Mouse (Mus musculus): ENCODE data around the gene Aldh3b2. TPM values are rescaled to one million over a fixed set of nuclear protein-coding genes. Genes with fewer than 3 reads are reported as not detected.

The Aldh3b2 gene
- polyA plus RNA-seq (2014; fragmentation: Nextera tagmentation; extraction: Ambion mirVana), result 0.15 and 0.40 TPM in 2 replicates

DNA sequence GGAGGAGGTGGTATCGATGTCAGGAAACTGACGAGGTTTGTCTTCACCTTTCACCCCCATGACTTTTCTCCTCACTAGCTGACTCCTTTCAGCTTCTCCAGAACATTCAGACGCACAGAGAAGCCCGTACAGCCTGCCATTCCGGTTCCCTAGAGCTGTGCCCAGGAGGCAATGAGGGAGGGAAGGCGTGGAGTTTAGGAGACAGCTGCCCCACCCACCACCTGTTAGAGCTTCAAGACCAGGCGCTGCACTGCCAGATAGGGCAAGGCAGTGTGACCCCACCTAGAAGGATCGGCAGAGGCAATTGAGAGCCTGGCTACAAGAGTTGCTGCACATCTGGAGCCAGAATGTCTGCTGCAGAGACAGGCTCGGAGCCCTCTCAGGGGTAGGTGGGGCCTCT lies at the start of gene Aldh3b2:
Gene Aldh3b2, plus strand, starts transcription at position 100 of the 400 bp plus-strand sequence.
- Histone ChIP-seq H3K9ac (replicated peaks; ENCODE audit: low read depth, low read length) (no peak within 1 kb of the TSS), H3K4me2 (ENCODE audit: low read depth, low read length) (no peak within 1 kb of the TSS), H3K9me3 (ENCODE audit: control insufficient read depth, low read length) (no peaks in the 10 kb centered on the region), H3K4me3 (ENCODE audit: low read depth, low read length) (no peak within 1 kb of the TSS), H3K36me3 (ENCODE audit: control insufficient read depth, insufficient read depth, low read length) (no peaks in the 10 kb centered on the region), H3K4me1 (ENCODE audit: control insufficient read depth, insufficient read depth, low read length) (no peaks in the 10 kb centered on the region), H3K27me3 (ENCODE audit: control insufficient read depth, insufficient read depth, low read length) (no peaks in the 10 kb centered on the region), H3K27ac (ENCODE audit: low read depth, low read length) (no peak within 1 kb of the TSS)
- ATAC-seq (ENCODE audit: low read depth), result no peak
- 49% methylated on average over 9 of the region's 9 CpGs for WGBS

DNA sequence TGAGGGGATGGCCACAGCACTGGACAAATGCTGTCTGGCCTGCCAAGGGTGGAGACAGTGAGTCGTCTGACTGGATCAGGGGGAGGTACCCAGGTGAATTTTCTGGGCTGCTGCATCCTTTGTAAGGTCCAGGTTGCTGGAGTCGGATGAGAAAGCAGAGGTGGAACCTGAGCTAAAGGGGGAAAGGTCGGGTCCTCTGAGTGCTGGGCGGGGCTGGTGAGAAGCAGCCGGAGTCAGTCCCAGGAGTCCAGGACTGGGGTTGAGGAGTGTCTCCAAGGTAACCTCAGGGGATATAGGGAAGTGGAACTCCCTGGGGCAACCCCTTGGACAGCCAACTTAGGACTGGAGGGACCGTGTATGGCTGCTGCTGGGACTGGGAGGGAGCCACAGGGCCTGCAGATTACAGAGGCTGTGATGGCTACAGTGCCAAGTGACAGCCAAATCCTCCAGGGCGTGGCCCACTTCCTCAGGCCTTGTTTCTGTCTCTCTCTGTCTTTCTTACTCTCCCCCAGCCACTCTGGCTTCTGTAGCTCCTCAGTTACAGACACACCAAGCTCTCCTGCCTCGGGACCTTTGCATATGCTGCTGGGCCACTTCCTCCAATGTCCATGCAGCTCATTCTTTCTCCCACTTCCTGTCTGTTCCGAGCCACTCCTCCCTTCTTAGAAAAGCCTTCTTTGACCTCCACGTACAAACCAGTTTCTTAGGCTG lies 49.3 kb upstream of the Aldh3b2 start:
- 62% methylated on average over 10 of the region's 10 CpGs for WGBS
- no peak overlapping the region for H3K4me3 ChIP-seq (ENCODE audit: low read depth, low read length)
- H3K9ac ChIP-seq (replicated peaks; ENCODE audit: low read depth, low read length), result no peak overlapping the region
- H3K36me3 ChIP-seq (ENCODE audit: control insufficient read depth, insufficient read depth, low read length), result no peaks in the 10 kb centered on the region
- H3K9me3 ChIP-seq (ENCODE audit: control insufficient read depth, low read length), result no peaks in the 10 kb centered on the region
- H3K4me2 ChIP-seq (ENCODE audit: low read depth, low read length), result no peak overlapping the region
- no peak overlapping the region for H3K27ac ChIP-seq (ENCODE audit: low read depth, low read length)
- H3K4me1 ChIP-seq (ENCODE audit: control insufficient read depth, insufficient read depth, low read length), result no peaks in the 10 kb centered on the region
- H3K27me3 ChIP-seq (ENCODE audit: control insufficient read depth, insufficient read depth, low read length), result no peaks in the 10 kb centered on the region
- no peak for ATAC-seq (ENCODE audit: low read depth)

DNA sequence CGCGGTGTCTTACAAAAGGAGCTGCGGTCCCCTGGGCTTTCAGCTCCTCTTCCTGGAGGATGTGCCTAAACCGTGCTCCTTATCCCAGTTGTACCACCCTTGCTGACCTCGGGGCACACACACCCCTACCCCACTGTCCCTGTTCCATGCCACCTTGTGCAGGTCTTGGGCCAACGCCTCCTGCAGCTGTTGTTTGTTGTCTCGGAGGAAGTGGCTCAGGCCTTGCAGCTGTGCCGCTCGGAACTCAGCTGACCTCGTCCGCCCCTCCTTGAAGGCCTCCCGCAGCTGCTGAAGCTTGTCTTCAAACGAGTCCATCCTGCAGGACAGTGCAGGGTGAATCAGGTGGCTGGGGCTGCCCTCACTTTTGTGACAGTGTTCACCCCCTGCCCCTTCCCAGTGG lies 48.5 kb upstream of the Aldh3b2 start:
- Histone ChIP-seq H3K9me3 (ENCODE audit: control insufficient read depth, low read length) (no peaks in the 10 kb centered on the region), H3K36me3 (ENCODE audit: control insufficient read depth, insufficient read depth, low read length) (no peaks in the 10 kb centered on the region), H3K9ac (replicated peaks; ENCODE audit: low read depth, low read length) (no peak overlapping the region), H3K27me3 (ENCODE audit: control insufficient read depth, insufficient read depth, low read length) (no peaks in the 10 kb centered on the region), H3K27ac (ENCODE audit: low read depth, low read length) (no peak overlapping the region), H3K4me1 (ENCODE audit: control insufficient read depth, insufficient read depth, low read length) (no peaks in the 10 kb centered on the region), H3K4me3 (ENCODE audit: low read depth, low read length) (no peak overlapping the region), H3K4me2 (ENCODE audit: low read depth, low read length) (no peak overlapping the region)
- 68% methylated on average over 13 of the region's 13 CpGs for WGBS
- ATAC-seq (ENCODE audit: low read depth), result no peak

DNA sequence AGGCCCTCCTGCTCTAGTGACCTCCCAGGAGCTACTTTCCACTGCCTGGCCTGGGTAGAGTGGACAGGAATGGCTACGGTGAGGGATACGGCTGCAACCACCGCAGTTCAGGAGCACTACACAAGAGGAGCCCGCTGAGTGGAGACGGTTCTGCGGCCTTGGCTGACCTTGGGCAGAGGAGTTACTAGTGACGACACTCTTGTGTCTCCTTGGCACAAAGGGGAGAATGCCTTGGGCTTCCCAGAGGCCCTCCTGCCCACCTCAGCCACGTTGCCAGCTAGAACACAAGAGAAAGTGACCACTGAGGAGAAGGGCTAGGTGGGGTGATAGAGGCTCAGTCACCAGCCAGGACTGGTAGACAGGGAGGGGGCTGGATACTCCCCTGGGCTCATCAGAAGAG lies 47.9 kb upstream of the Aldh3b2 start:
- ATAC-seq (ENCODE audit: low read depth), result no peak
- Histone ChIP-seq H3K27ac (ENCODE audit: low read depth, low read length) (no peak overlapping the region), H3K4me2 (ENCODE audit: low read depth, low read length) (no peak overlapping the region), H3K27me3 (ENCODE audit: control insufficient read depth, insufficient read depth, low read length) (no peaks in the 10 kb centered on the region), H3K4me3 (ENCODE audit: low read depth, low read length) (no peak overlapping the region), H3K4me1 (ENCODE audit: control insufficient read depth, insufficient read depth, low read length) (no peaks in the 10 kb centered on the region), H3K9ac (replicated peaks; ENCODE audit: low read depth, low read length) (no peak overlapping the region), H3K36me3 (ENCODE audit: control insufficient read depth, insufficient read depth, low read length) (no peaks in the 10 kb centered on the region), H3K9me3 (ENCODE audit: control insufficient read depth, low read length) (no peaks in the 10 kb centered on the region)
- 82% methylated on average over 8 of the region's 8 CpGs for WGBS

GRCm38 (mm10) chr19:3924868-3925267 lies 47.3 kb upstream of the Aldh3b2 start:
- no peaks in the 10 kb centered on the region for H3K4me1 ChIP-seq (ENCODE audit: control insufficient read depth, insufficient read depth, low read length)
- ATAC-seq (ENCODE audit: low read depth), result no peak
- WGBS, result 96% methylated on average over 7 of the region's 7 CpGs

DNA sequence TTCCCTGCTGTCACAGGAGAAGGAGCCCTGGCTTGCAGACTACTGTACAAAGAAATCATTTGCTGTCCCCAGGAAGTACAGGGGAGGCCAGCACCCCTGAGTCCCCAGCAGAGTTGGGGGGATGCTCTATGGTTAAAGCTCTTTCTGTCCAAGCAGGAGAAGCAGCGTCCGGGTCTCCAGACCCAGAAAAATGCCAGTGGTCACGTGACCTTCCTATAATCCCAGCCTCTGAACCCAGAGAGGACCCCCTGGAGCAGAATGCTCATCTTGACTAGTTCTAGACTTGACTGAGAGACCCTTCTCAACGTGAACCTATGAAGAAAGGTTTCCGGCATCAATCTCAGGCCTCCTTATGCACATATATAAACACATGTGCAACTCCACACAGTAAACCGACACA lies 46.3 kb upstream of the Aldh3b2 start:
- H3K9me3 ChIP-seq (ENCODE audit: control insufficient read depth, low read length), result no peaks in the 10 kb centered on the region
- 85% methylated on average over 6 of the region's 6 CpGs for WGBS
- no peak overlapping the region for H3K9ac ChIP-seq (replicated peaks; ENCODE audit: low read depth, low read length)
- H3K27ac ChIP-seq (ENCODE audit: low read depth, low read length), result no peak overlapping the region
- ATAC-seq (ENCODE audit: low read depth), result no peak
- H3K4me3 ChIP-seq (ENCODE audit: low read depth, low read length), result no peak overlapping the region
- H3K4me1 ChIP-seq (ENCODE audit: control insufficient read depth, insufficient read depth, low read length), result no peaks in the 10 kb centered on the region
- H3K4me2 ChIP-seq (ENCODE audit: low read depth, low read length), result no peak overlapping the region
- no peaks in the 10 kb centered on the region for H3K27me3 ChIP-seq (ENCODE audit: control insufficient read depth, insufficient read depth, low read length)
- no peaks in the 10 kb centered on the region for H3K36me3 ChIP-seq (ENCODE audit: control insufficient read depth, insufficient read depth, low read length)

More at GRCm38 (mm10) chr19:3924868-3925267, 47.3 kb upstream of the Aldh3b2 start:
- Histone ChIP-seq H3K4me3 (ENCODE audit: low read depth, low read length) (no peak overlapping the region), H3K27ac (ENCODE audit: low read depth, low read length) (no peak overlapping the region), H3K36me3 (ENCODE audit: control insufficient read depth, insufficient read depth, low read length) (no peaks in the 10 kb centered on the region), H3K27me3 (ENCODE audit: control insufficient read depth, insufficient read depth, low read length) (no peaks in the 10 kb centered on the region), H3K9me3 (ENCODE audit: control insufficient read depth, low read length) (no peaks in the 10 kb centered on the region), H3K9ac (replicated peaks; ENCODE audit: low read depth, low read length) (no peak overlapping the region), H3K4me2 (ENCODE audit: low read depth, low read length) (no peak overlapping the region)

DNA sequence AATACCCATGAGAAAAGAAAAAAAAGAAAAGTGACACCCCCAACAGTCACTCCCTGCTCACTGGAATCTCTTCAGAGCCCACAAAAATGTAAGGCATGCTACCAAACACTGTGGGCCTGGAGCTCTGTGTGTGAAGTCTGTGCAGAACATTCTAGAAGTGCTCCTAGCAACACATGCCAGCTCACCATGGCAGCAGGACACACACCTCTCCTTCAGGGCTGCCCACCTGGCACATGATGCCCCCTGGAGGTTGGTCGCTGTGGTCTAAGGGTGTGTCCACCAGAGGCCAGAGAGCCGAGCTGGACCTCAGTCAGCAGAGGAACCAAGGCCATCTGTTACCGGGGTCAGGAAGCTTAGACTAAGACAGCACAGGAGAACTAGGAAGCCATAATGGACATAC lies 45.8 kb upstream of the Aldh3b2 start:
- Histone ChIP-seq H3K9ac (replicated peaks; ENCODE audit: low read depth, low read length) (no peak overlapping the region), H3K27ac (ENCODE audit: low read depth, low read length) (no peak overlapping the region), H3K4me3 (ENCODE audit: low read depth, low read length) (no peak overlapping the region), H3K36me3 (ENCODE audit: control insufficient read depth, insufficient read depth, low read length) (no peaks in the 10 kb centered on the region), H3K27me3 (ENCODE audit: control insufficient read depth, insufficient read depth, low read length) (no peaks in the 10 kb centered on the region), H3K9me3 (ENCODE audit: control insufficient read depth, low read length) (no peaks in the 10 kb centered on the region), H3K4me1 (ENCODE audit: control insufficient read depth, insufficient read depth, low read length) (no peaks in the 10 kb centered on the region), H3K4me2 (ENCODE audit: low read depth, low read length) (no peak overlapping the region)
- no peak for ATAC-seq (ENCODE audit: low read depth)
- WGBS, result 79% methylated on average over 3 of the region's 3 CpGs

GRCm38 (mm10) chr19:3926685-3927084 lies 45.4 kb upstream of the Aldh3b2 start:
- no peaks in the 10 kb centered on the region for H3K4me1 ChIP-seq (ENCODE audit: control insufficient read depth, insufficient read depth, low read length)
- ATAC-seq (ENCODE audit: low read depth), result no peak
- no peak overlapping the region for H3K27ac ChIP-seq (ENCODE audit: low read depth, low read length)
- no peak overlapping the region for H3K4me2 ChIP-seq (ENCODE audit: low read depth, low read length)
- WGBS, result 73% methylated on average over 6 of the region's 6 CpGs
- H3K27me3 ChIP-seq (ENCODE audit: control insufficient read depth, insufficient read depth, low read length), result no peaks in the 10 kb centered on the region
- no peaks in the 10 kb centered on the region for H3K9me3 ChIP-seq (ENCODE audit: control insufficient read depth, low read length)
- no peaks in the 10 kb centered on the region for H3K36me3 ChIP-seq (ENCODE audit: control insufficient read depth, insufficient read depth, low read length)
- H3K9ac ChIP-seq (replicated peaks; ENCODE audit: low read depth, low read length), result no peak overlapping the region
- no peak overlapping the region for H3K4me3 ChIP-seq (ENCODE audit: low read depth, low read length)

GRCm38 (mm10) chr19:3927989-3928388 lies 44.1 kb upstream of the Aldh3b2 start:
- no peak for ATAC-seq (ENCODE audit: low read depth)
- no peak overlapping the region for H3K4me3 ChIP-seq (ENCODE audit: low read depth, low read length)
- 86% methylated on average over 4 of the region's 4 CpGs for WGBS
- H3K4me2 ChIP-seq (ENCODE audit: low read depth, low read length), result no peak overlapping the region
- no peaks in the 10 kb centered on the region for H3K36me3 ChIP-seq (ENCODE audit: control insufficient read depth, insufficient read depth, low read length)
- H3K27me3 ChIP-seq (ENCODE audit: control insufficient read depth, insufficient read depth, low read length), result no peaks in the 10 kb centered on the region
- no peaks in the 10 kb centered on the region for H3K4me1 ChIP-seq (ENCODE audit: control insufficient read depth, insufficient read depth, low read length)
- no peak overlapping the region for H3K27ac ChIP-seq (ENCODE audit: low read depth, low read length)
- no peaks in the 10 kb centered on the region for H3K9me3 ChIP-seq (ENCODE audit: control insufficient read depth, low read length)
- H3K9ac ChIP-seq (replicated peaks; ENCODE audit: low read depth, low read length), result no peak overlapping the region
